Mouse (Mus musculus): ENCODE measurements around the gene I830077J02Rik.

- TF ChIP-seq CTCF (IDR thresholded peaks at IDR 0.05; ENCODE audit: control insufficient read depth, insufficient read depth, low read length) (no peak), POLR2A (IDR thresholded peaks at IDR 0.05; ENCODE audit: borderline replicate concordance, control insufficient read depth, low read depth, low read length) (no peak)
Measured at GRCm38 (mm10) chr3:105904721-105905120, 27.7 kb downstream of the I830077J02Rik start.
